Mouse (Mus musculus): ENCODE data around the gene Thsd4.

- TF ChIP-seq CTCF (IDR thresholded peaks at IDR 0.05; ENCODE audit: low read depth, low read length) = no peak
- TF ChIP-seq POLR2A (IDR thresholded peaks at IDR 0.05; ENCODE audit: insufficient read depth, low read length) = no peak
- TF ChIP-seq EP300 (IDR thresholded peaks at IDR 0.05; ENCODE audit: insufficient read depth, low read depth, low read length) = no peak
Observed at GRCm38 (mm10) chr9:60510876-60511275, 11.0 kb downstream of the Thsd4 start.
